Mouse (Mus musculus) erythroblast, embryonic 14.5 days (primary cell): ENCODE measurements around the gene Yif1a.

Experiments used
- GATA1 ChIP-seq: IDR thresholded peaks from 2 replicates; pipeline ENCODE4 v1.6.1; 2012; ENCODE audit warnings: low read length, inconsistent platforms, mixed read lengths
- TAL1 ChIP-seq: IDR thresholded peaks from 3 replicates; pipeline ENCODE4 v1.6.1; 2012; ENCODE audit warnings: low read length, inconsistent platforms, mixed read lengths

DNA sequence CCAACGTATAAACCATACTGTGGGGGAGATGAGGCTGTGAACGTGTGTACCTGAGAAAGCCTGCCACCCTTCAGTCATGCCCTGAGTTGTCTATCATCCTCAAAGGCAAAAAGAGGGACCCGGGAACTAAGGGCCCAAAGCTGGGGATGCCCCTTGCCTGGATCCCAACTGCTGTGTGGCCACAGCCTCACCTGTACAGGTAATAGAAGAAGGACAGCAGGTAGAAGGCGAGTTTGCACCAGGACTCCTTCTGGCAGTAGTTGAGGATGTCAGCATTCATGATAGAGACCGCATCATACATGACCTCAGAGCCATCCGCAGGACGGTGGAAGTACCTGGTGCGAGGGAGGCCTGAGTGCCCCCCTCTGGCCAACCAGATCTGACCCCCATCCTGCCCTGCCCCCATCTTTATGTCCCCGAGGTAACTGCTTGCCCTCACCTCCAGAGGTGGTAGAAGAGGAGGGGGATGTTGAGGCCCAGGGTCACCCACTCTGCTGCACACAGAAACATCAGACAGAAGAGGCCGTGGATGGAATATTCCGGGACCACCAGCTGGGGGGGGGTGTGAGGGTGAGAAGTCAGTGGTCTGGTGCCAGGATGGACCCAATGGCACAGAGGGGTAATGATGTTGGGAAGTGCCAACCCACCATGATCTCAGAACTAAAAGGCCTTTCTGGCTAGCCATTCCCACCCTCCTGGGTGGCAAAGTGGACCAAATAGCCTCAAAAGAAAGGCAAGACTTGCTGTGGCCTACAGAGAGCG lies 5.3 kb downstream of the Yif1a start:
- TF ChIP-seq GATA1 (no peak), TAL1 (no peak)
